Mouse (Mus musculus) bone marrow, adult 2 months (tissue): ENCODE data around the gene Rpl26.

Experiments
- CTCF ChIP-seq: fragments of 200-500 bp; IDR thresholded peaks from 2 replicates; pipeline ENCODE4 v1.5.1; 2011; ENCODE audit warnings: low read length, control low read depth; ENCODE audit not compliant: control insufficient read depth, insufficient read depth
- POLR2A ChIP-seq: fragments of 200-500 bp; IDR thresholded peaks from 2 replicates; pipeline ENCODE4 v1.6.1; 2011; ENCODE audit warnings: low read depth, mild to moderate bottlenecking, control low read depth, low read length, borderline replicate concordance; ENCODE audit not compliant: control insufficient read depth

- TF ChIP-seq POLR2A (no peak), CTCF (no peak)
Measured at GRCm38 (mm10) chr11:68871277-68871676, 30.1 kb upstream of the Rpl26 start.
